Mouse (Mus musculus) myocyte (in vitro differentiated cells): ENCODE results near the gene Mif. TPM values are rescaled to one million over a fixed set of nuclear protein-coding genes. Genes with fewer than 3 reads are reported as not detected.

Source experiments
- H3K27me3 ChIP-seq: one replicate; pipeline ENCODE4 v1.6.1; 2011; ENCODE audit not compliant: control insufficient read depth, insufficient read depth, insufficient read length
- H3K36me3 ChIP-seq: one replicate; pipeline ENCODE4 v1.6.1; 2011; ENCODE audit not compliant: control insufficient read depth, insufficient read depth
- H3K4me2 ChIP-seq: one replicate; pipeline ENCODE4 v1.6.1; 2011; ENCODE audit warnings: low read depth, control low read depth
- H3K4me3 ChIP-seq: one replicate; pipeline ENCODE4 v1.5.1; 2011; ENCODE audit warnings: mild to moderate bottlenecking, control low read depth, moderate library complexity
- H3K79me2 ChIP-seq: one replicate; pipeline ENCODE4 v1.6.1; 2011; ENCODE audit not compliant: control insufficient read depth, insufficient read depth
- H3ac ChIP-seq: one replicate; pipeline ENCODE4 v1.6.1; 2011; ENCODE audit not compliant: control insufficient read depth, insufficient read length
- CEBPB ChIP-seq: IDR thresholded peaks from 2 replicates; pipeline ENCODE4 v1.6.1; 2011; ENCODE audit warnings: mild to moderate bottlenecking, moderate library complexity; ENCODE audit not compliant: poor library complexity, insufficient read depth, severe bottlenecking
- E2F4 ChIP-seq: IDR thresholded peaks from one replicate; pipeline ENCODE4 v1.6.1; 2011; ENCODE audit warnings: mild to moderate bottlenecking, control low read depth, moderate library complexity; ENCODE audit not compliant: insufficient read depth
- MAX ChIP-seq: IDR thresholded peaks from one replicate; pipeline ENCODE4 v1.6.1; 2011; ENCODE audit warnings: low read depth, mild to moderate bottlenecking, control low read depth
- MYOD1 ChIP-seq, 3 experiments: IDR thresholded peaks; one replicate each; pipeline ENCODE4 v1.6.1; 2011; ENCODE audit warnings: control low read depth in 2 of 3, low read depth in 2 of 3, mild to moderate bottlenecking in 2 of 3, moderate library complexity in 1 of 3; ENCODE audit not compliant: insufficient read length in 2 of 3, control insufficient read depth in 1 of 3
- MYOG ChIP-seq, 3 experiments: IDR thresholded peaks; one replicate each; pipeline ENCODE4 v1.6.1; 2011; ENCODE audit warnings: control low read depth in 2 of 3, low read depth in 2 of 3, mild to moderate bottlenecking in 2 of 3; ENCODE audit not compliant: insufficient read length in 2 of 3, control insufficient read depth in 1 of 3, insufficient read depth in 1 of 3
- POLR2A ChIP-seq: IDR thresholded peaks from one replicate; pipeline ENCODE4 v1.6.1; 2011; ENCODE audit warnings: low read depth, mild to moderate bottlenecking, control low read depth, moderate library complexity; ENCODE audit not compliant: insufficient read length
- POLR2AphosphoS2 ChIP-seq: IDR thresholded peaks from one replicate; pipeline ENCODE4 v1.6.1; 2011; ENCODE audit warnings: low read depth, control low read depth; ENCODE audit not compliant: insufficient read length
- REST ChIP-seq: IDR thresholded peaks from one replicate; pipeline ENCODE4 v1.6.1; 2011; ENCODE audit warnings: mild to moderate bottlenecking, control low read depth, moderate library complexity; ENCODE audit not compliant: insufficient read depth, insufficient read length
- SRF ChIP-seq: IDR thresholded peaks from one replicate; pipeline ENCODE4 v1.6.1; 2011; ENCODE audit warnings: low read depth; ENCODE audit not compliant: control insufficient read depth, insufficient read length
- TCF12 ChIP-seq: IDR thresholded peaks from one replicate; pipeline ENCODE4 v1.6.1; 2011; ENCODE audit warnings: mild to moderate bottlenecking, control low read depth; ENCODE audit not compliant: poor library complexity, insufficient read depth, severe bottlenecking
- TCF3 ChIP-seq: IDR thresholded peaks from one replicate; pipeline ENCODE4 v1.6.1; 2011; ENCODE audit warnings: low read depth, control low read depth; ENCODE audit not compliant: insufficient read length
- USF1 ChIP-seq: IDR thresholded peaks from one replicate; pipeline ENCODE4 v1.6.1; 2011; ENCODE audit warnings: low read depth, mild to moderate bottlenecking, control low read depth, moderate library complexity
- polyA plus RNA-seq: library from polyadenylated mRNA; unstranded; fragments of >200 nt; fragmentation: generic; extraction: Trizol; gene quantifications from one replicate; pipeline ENCODE4 v1.2.1, GENCODE M21; 2012; ENCODE audit warnings: missing spikeins

The Mif gene
- polyA plus RNA-seq, 1 experiment = 3,517 TPM

- no peaks in the 10 kb centered on the region for H3K79me2 ChIP-seq
- TF ChIP-seq POLR2AphosphoS2 = no peak
- H3ac ChIP-seq = no peak overlapping the region
- H3K4me3 ChIP-seq = no peak overlapping the region
- H3K36me3 ChIP-seq = no peaks in the 10 kb centered on the region
- H3K4me2 ChIP-seq = no peak overlapping the region
- H3K27me3 ChIP-seq = no peaks in the 10 kb centered on the region
Observed at GRCm38 (mm10) chr10:75839092-75839491, 20.9 kb downstream of the Mif start.

GRCm38 (mm10) chr10:75837248-75837759 is 22.7 kb downstream of the Mif start, which contains the start of gene Gstt2:
Gene Gstt2 (minus strand): TSS chr10:75837424.
- no peaks in the 10 kb centered on the region for H3K27me3 ChIP-seq
- peak within 1 kb of the TSS; percentile 71 for H3K4me2 ChIP-seq
- H3ac ChIP-seq = peak within 1 kb of the TSS; percentile 30
- H3K36me3 ChIP-seq = no peaks in the 10 kb centered on the region
- TF ChIP-seq MYOD1 (IDR thresholded peaks at IDR 0.05; ENCODE audit: control insufficient read depth in 1 of 3, insufficient read length in 2 of 3, low read depth in 2 of 3) (peak in 1 of 3 experiments; percentile 4), POLR2AphosphoS2 (no peak), MAX (no peak), E2F4 (peak; percentile 74), REST (no peak), SRF (no peak), TCF3 (no peak), USF1 (no peak), MYOG (IDR thresholded peaks at IDR 0.05; ENCODE audit: control insufficient read depth in 1 of 3, insufficient read depth in 1 of 3, insufficient read length in 2 of 3, low read depth in 2 of 3) (no peak), TCF12 (no peak), POLR2A (peak; percentile 45), CEBPB (no peak)
- peak within 1 kb of the TSS; percentile 29 for H3K4me3 ChIP-seq
- H3K79me2 ChIP-seq = no peaks in the 10 kb centered on the region

- TF ChIP-seq SRF = no peak
- no peak for TF ChIP-seq MYOD1 (IDR thresholded peaks at IDR 0.05; ENCODE audit: control insufficient read depth in 1 of 3, insufficient read length in 2 of 3, low read depth in 2 of 3)
- TF ChIP-seq USF1 = no peak
- TF ChIP-seq REST = no peak
- TF ChIP-seq POLR2A = no peak
- no peak for TF ChIP-seq TCF12
- no peak for TF ChIP-seq TCF3
- H3K4me3 ChIP-seq = no peak overlapping the region
- no peaks in the 10 kb centered on the region for H3K36me3 ChIP-seq
- no peaks in the 10 kb centered on the region for H3K27me3 ChIP-seq
- no peak overlapping the region for H3ac ChIP-seq
- no peaks in the 10 kb centered on the region for H3K79me2 ChIP-seq
- H3K4me2 ChIP-seq = peak overlapping the region; percentile 71
Observed at GRCm38 (mm10) chr10:75835761-75836531, 24.1 kb downstream of the Mif start.

- no peaks in the 10 kb centered on the region for H3K79me2 ChIP-seq
- TF ChIP-seq E2F4 (no peak), USF1 (peak; percentile 8)
- no peak overlapping the region for H3ac ChIP-seq
- no peaks in the 10 kb centered on the region for H3K27me3 ChIP-seq
- no peaks in the 10 kb centered on the region for H3K36me3 ChIP-seq
- H3K4me2 ChIP-seq = peak overlapping the region; percentile 60
- H3K4me3 ChIP-seq = no peak overlapping the region
Observed at GRCm38 (mm10) chr10:75835307-75835706, 24.7 kb downstream of the Mif start.

GRCm38 (mm10) chr10:75834721-75835120 is 25.3 kb downstream of the Mif start:
- H3K4me3 ChIP-seq = no peak overlapping the region
- H3ac ChIP-seq = no peak overlapping the region
- no peaks in the 10 kb centered on the region for H3K27me3 ChIP-seq

More at GRCm38 (mm10) chr10:75834721-75835120, 25.3 kb downstream of the Mif start:
- Histone ChIP-seq H3K79me2 (no peaks in the 10 kb centered on the region), H3K4me2 (no peak overlapping the region), H3K36me3 (no peaks in the 10 kb centered on the region)
- TF ChIP-seq POLR2A (no peak), TCF12 (no peak), MYOG (IDR thresholded peaks at IDR 0.05; ENCODE audit: control insufficient read depth in 1 of 3, insufficient read depth in 1 of 3, insufficient read length in 2 of 3, low read depth in 2 of 3) (no peak), REST (no peak), CEBPB (no peak), TCF3 (no peak), MAX (no peak), SRF (no peak), MYOD1 (IDR thresholded peaks at IDR 0.05; ENCODE audit: control insufficient read depth in 1 of 3, insufficient read length in 2 of 3, low read depth in 2 of 3) (no peak), USF1 (no peak)
